Mouse (Mus musculus) forebrain, embryonic 12.5 days (tissue): ENCODE data around the gene Dhh. TPM values are rescaled to one million over a fixed set of nuclear protein-coding genes. Genes with fewer than 3 reads are reported as not detected.
"Not testable (repeated sequence)": the region's sequence is repeated elsewhere in the genome, so short reads cannot be mapped to it uniquely, and the experiment has no call there.

Experiments
- ATAC-seq: fragments of 200-750 bp; cut with Nextera tagmentation; 2 replicates; pipeline ENCODE4 v1.8.0; 2017; ENCODE audit warnings: moderate TSS enrichment; ENCODE audit not compliant: low FRiP score
- H3K27ac ChIP-seq: fragments of 300-500 bp; sonication (generic); 2 replicates; pipeline ENCODE4 v1.5.1; 2016; ENCODE audit warnings: mild to moderate bottlenecking
- H3K27me3 ChIP-seq: fragments of 300-500 bp; sonication (generic); 2 replicates; pipeline ENCODE4 v1.6.1; 2016; ENCODE audit warnings: mild to moderate bottlenecking
- H3K36me3 ChIP-seq: fragments of 300-500 bp; sonication (generic); replicated peaks from 2 replicates; pipeline ENCODE4 v1.6.1; 2016; ENCODE audit warnings: mild to moderate bottlenecking
- H3K4me1 ChIP-seq: fragments of 300-500 bp; sonication (generic); 2 replicates; pipeline ENCODE4 v1.6.1; 2016
- H3K4me2 ChIP-seq: fragments of 300-500 bp; sonication (generic); 2 replicates; pipeline ENCODE4 v1.6.1; 2016; ENCODE audit warnings: mild to moderate bottlenecking, moderate library complexity
- H3K4me3 ChIP-seq: fragments of 300-500 bp; sonication (generic); replicated peaks from 2 replicates; pipeline ENCODE4 v1.5.1; 2016; ENCODE audit warnings: mild to moderate bottlenecking
- H3K9ac ChIP-seq: fragments of 300-500 bp; sonication (generic); 2 replicates; pipeline ENCODE4 v1.6.1; 2016; ENCODE audit warnings: mild to moderate bottlenecking
- H3K9me3 ChIP-seq: fragments of 300-500 bp; sonication (generic); 2 replicates; pipeline ENCODE4 v1.6.1; 2016
- WGBS: fragments of 180-500 bp; shearing (Covaris S2); methylation state at CpG from one replicate; pipeline ENCODE4 v1.1.7; 2016; 5-methylcytosine and 5-hydroxymethylcytosine counted together
- polyA plus RNA-seq: library from polyadenylated mRNA; unstranded; fragments of >200 nt; fragmentation: Nextera tagmentation; extraction: Ambion mirVana; gene quantifications from 2 replicates; pipeline ENCODE4 v1.2.1, GENCODE M21; 2016

Dhh gene
- polyA plus RNA-seq: 0.45 and 0.51 TPM in 2 replicates

DNA sequence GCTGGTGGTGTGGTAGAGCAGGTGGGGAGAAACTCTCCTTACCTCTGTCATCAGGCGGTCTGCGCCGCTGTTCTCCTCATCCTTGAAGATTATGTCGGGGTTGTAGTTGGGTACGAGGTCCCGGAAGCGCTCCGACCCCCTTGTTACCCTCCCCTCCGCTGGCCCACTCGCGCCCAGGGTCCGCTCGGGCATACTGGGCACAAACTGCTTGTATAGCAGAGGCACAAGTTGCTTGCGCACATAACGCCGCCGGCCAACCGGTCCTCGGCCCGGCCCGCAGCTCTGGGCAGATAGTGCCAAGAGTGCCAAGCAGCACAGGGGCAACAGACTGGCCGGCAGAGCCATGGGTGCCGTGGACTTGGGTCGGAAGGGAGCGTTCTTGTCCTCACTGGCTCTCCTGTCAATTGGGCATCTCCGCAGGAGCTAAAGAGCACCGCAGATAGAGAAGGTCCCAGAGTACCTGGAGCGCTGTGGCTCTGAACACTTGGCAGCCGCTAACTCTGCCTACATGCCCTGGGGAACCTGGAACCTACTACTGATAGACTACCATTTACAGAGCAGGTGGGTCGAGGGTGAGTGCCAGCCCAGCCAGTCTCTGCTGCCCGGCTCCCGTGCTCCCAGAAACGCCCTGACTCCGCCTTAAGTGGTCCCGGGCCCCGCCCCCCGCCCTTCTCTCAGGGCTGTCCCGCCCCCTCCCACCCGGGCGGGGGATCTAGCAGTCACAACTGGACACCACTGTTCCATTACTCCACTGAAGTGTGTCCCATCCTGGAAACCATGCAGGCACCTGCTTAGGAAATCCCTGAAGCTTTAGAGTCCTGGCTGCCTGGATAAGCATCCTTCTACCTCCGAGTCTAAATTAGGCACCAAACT lies at the start of gene Dhh:
Gene Dhh, minus strand, starts transcription at position 613 of the 873 bp plus-strand sequence.
- ATAC-seq: peak; percentile 34
- H3K27ac ChIP-seq: no peak within 1 kb of the TSS
- no peaks in the 10 kb centered on the region for H3K9me3 ChIP-seq
- peaks cover 3% of the 10 kb centered on the region; the same call in 1 of the 2 replicates for H3K36me3 ChIP-seq
- H3K27me3 ChIP-seq: peaks cover 76% of the 10 kb centered on the region
- WGBS: 1% methylated on average over 41 of the region's 41 CpGs
- 0 out of 2 replicates have a peak within 1 kb of the TSS, but pooled peaks have one; percentile 9 for H3K9ac ChIP-seq
- H3K4me1 ChIP-seq: peaks cover 44% of the 10 kb centered on the region
- H3K4me2 ChIP-seq: peak within 1 kb of the TSS; percentile 45
- H3K4me3 ChIP-seq: peak within 1 kb of the TSS; percentile 24

DNA sequence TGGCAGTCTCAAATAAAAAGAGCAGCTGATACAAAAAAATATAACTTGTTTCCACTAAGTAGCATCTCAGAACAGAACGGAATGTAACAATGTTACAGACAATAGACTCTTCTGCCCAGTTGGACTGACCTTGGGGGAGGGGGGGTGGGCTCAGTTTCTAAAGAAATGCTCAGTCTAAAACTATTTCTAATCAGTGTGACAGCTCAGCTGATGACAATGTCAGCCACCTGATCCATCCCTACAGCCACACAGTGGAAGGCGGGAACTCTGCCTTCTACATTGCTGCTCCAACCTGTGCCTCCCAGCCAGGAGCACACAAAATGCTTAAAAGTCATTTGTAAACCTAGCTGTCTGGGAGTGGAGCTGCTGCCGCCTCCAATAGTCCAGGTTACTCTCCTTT lies 49.5 kb upstream of the Dhh start:
- Histone ChIP-seq H3K27ac (0 out of 2 replicates have a peak overlapping the region, but pooled peaks have one; percentile 43), H3K4me3 (no peak overlapping the region), H3K4me2 (no peak overlapping the region), H3K36me3 (peaks cover 24% of the 10 kb centered on the region), H3K27me3 (no peaks in the 10 kb centered on the region), H3K9ac (no peak overlapping the region), H3K4me1 (0 out of 2 replicates have a peak, but pooled peaks cover 6% of the 10 kb centered on the region), H3K9me3 (no peaks in the 10 kb centered on the region)
- no peak for ATAC-seq
- WGBS: 45% methylated on average over 3 of the region's 3 CpGs

DNA sequence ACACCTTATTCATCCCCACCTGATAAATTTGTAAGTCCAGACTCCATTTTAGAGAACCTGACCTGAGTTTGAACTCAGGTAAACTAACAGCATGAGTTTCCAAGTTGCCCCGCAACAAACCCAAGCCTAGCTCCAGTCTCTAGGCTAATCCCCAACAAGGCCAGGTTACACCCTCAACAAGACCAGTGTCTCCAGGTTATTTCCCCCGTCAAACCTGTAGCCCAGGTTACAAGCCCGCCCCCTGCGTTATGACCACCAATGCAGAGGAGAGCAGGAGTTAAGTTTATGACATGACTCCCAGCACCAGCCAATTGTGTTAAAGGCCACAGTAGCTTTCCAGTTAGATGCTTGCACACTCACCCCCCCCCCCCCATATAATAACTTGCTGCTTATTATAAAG lies 44.8 kb upstream of the Dhh start:
- 75% methylated on average over 4 of the region's 4 CpGs for WGBS

DNA sequence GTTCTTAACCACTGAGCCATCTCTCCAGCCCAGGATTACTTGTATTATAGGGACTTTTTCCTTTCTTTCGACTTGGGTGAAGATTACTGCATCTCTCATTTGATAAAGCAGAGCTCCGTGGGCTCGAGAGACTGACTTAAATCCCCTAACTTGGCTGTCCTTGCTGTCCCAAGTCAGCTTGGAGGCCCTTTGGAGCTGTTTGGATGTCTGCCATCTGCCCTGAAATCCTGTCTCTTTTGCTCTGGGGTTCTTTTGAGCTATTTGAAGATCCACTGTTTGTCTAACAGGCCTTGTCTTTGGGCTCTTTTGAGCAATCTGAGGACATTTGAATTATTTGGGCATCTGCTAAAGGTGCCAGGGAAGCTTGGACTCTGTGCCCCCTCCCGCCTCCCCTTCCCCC lies 43.7 kb upstream of the Dhh start:
- WGBS: 91% methylated on average over 4 of the region's 4 CpGs
- Histone ChIP-seq H3K9me3 (no peaks in the 10 kb centered on the region), H3K4me3 (no peak overlapping the region), H3K36me3 (peaks cover 7% of the 10 kb centered on the region; the same call in 1 of the 2 replicates), H3K9ac (no peak overlapping the region), H3K27me3 (no peaks in the 10 kb centered on the region), H3K27ac (no peak overlapping the region), H3K4me2 (no peak overlapping the region), H3K4me1 (peaks cover 4% of the 10 kb centered on the region; the same call in 1 of the 2 replicates)
- no peak for ATAC-seq

More for the DNA sequence above, 44.8 kb upstream of the Dhh start:
- Histone ChIP-seq H3K4me3 (no peak overlapping the region), H3K9me3 (no peaks in the 10 kb centered on the region), H3K36me3 (peaks cover 8% of the 10 kb centered on the region; the same call in 1 of the 2 replicates), H3K4me1 (peaks cover 8% of the 10 kb centered on the region; the same call in 1 of the 2 replicates), H3K4me2 (no peak overlapping the region), H3K27me3 (no peaks in the 10 kb centered on the region), H3K27ac (no peak overlapping the region), H3K9ac (no peak overlapping the region)
- no peak for ATAC-seq

DNA sequence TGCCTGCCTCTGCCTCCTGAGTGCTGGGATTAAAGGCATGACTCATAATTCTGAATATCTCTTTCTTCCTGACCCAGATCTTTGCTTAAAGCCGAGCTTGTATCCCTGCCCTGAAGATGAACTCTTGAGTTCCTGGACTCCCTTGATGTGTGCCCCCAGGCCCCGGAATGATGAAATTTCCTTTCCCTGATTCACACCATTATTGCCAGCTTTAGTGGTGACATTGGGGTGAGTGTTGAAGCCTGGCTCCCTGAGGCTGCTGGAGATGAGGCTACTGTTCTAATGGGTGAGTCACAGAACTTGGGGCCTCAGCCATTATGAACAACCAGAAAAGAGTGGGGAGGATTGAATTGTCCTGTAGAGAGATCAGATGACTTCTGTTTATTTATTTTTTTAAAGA lies 43.2 kb upstream of the Dhh start:
- ATAC-seq: no peak
- Histone ChIP-seq H3K9me3 (no peaks in the 10 kb centered on the region), H3K27ac (no peak overlapping the region), H3K36me3 (peaks cover 5% of the 10 kb centered on the region; the same call in 1 of the 2 replicates), H3K4me1 (peaks cover 4% of the 10 kb centered on the region; the same call in 1 of the 2 replicates), H3K27me3 (no peaks in the 10 kb centered on the region), H3K4me2 (no peak overlapping the region), H3K4me3 (no peak overlapping the region), H3K9ac (no peak overlapping the region)
- WGBS: 85% methylated on average over 2 of the region's 2 CpGs

DNA sequence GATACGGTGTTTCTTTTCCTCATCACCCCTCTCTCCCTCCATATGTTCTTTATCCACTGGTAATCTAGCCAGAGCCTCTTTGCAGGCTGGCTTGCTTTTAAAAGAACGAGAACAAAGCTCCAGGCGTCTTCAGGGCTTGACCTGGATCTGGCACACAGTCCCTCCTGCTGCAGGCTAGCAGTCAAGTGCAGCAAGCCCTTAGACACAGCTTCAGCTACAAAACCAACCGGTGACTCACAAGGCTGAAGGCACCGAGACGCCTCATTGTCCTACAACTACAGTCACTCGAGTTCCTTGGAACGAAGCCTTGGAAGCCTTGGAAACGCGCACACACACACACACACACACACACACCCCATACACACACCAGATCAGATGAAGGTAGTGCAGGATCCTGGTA lies 42.5 kb upstream of the Dhh start:
- H3K27ac ChIP-seq: 0 out of 2 replicates have a peak overlapping the region, but pooled peaks have one; percentile 31
- WGBS: 65% methylated on average over 10 of the region's 10 CpGs

DNA sequence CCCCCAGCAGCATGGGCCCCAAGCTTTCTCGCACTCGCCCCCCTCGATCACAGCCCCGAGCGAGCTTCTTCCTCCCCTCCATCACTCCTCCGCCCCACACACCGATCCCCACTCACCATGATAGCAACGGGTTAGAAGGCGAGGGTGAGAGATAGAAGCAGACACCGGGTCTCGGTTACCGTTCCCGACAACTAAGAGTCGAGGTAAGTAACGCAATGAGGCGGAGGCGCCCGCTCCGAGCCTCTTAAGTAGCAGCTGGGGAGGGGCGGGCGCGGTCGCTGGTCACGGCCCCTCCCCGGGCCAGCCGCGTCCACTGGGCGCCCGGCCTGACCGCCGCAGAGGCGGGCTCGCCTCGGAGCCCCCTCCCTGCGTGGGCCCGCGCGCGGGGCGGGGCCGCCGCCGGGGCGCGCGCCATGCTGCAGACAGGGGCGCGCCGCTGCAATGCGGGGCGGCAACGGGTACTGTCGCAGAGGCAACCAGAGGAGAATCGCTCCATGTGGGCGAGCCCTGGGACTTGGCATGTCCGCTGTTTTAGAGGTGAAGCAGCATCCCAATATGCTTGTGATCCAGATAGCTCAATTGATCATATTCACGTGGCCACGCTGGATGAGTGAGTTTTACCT lies 36.0 kb upstream of the Dhh start, which contains the start of gene Tuba1b:
Gene Tuba1b, minus strand, starts transcription at position 349 of the 623 bp plus-strand sequence.
- Histone ChIP-seq H3K9me3 (no peaks in the 10 kb centered on the region), H3K4me2 (peak within 1 kb of the TSS; percentile 93), H3K27me3 (no peaks in the 10 kb centered on the region), H3K4me3 (peak within 1 kb of the TSS; percentile 83), H3K27ac (peak within 1 kb of the TSS; percentile 99), H3K36me3 (peaks cover 11% of the 10 kb centered on the region), H3K4me1 (peaks cover 27% of the 10 kb centered on the region), H3K9ac (peak within 1 kb of the TSS; percentile 94)
- ATAC-seq: peak; percentile 95
- under 1% methylated on average over 57 of the region's 58 CpGs for WGBS

More for the DNA sequence above, 42.5 kb upstream of the Dhh start:
- no peak for ATAC-seq
- Histone ChIP-seq H3K4me3 (no peak overlapping the region), H3K9me3 (no peaks in the 10 kb centered on the region), H3K9ac (no peak overlapping the region), H3K4me2 (no peak overlapping the region), H3K36me3 (peaks cover 5% of the 10 kb centered on the region; the same call in 1 of the 2 replicates), H3K27me3 (no peaks in the 10 kb centered on the region), H3K4me1 (peaks cover 8% of the 10 kb centered on the region)

DNA sequence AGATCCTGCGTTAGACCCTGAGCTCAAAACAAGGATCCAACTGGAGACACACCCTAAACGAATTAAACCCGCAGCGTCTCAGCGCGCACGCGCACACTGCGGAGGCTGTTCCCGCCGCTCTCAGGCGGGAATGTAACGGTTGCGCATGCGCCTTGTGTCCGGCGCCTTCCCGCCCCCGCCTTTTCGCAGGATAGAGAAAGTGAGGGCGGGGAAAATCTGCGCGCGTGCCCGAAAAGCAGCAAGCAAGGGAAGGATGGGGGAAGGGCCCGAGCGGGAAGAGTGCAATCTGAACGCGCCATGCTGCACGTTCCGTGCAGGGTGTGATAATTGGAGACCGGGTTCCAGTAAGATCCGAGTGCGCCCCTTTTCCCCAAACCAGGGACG lies 35.5 kb upstream of the Dhh start:
- peak overlapping the region; percentile 94 for H3K9ac ChIP-seq
- peak overlapping the region; percentile 83 for H3K4me3 ChIP-seq
- H3K4me2 ChIP-seq: peak overlapping the region; percentile 93
- no peaks in the 10 kb centered on the region for H3K27me3 ChIP-seq
- ATAC-seq: peak; percentile 84
- peaks cover 31% of the 10 kb centered on the region for H3K4me1 ChIP-seq
- peaks cover 11% of the 10 kb centered on the region for H3K36me3 ChIP-seq
- no peaks in the 10 kb centered on the region for H3K9me3 ChIP-seq
- H3K27ac ChIP-seq: peak overlapping the region; percentile 99
- under 1% methylated on average over 35 of the region's 35 CpGs for WGBS

DNA sequence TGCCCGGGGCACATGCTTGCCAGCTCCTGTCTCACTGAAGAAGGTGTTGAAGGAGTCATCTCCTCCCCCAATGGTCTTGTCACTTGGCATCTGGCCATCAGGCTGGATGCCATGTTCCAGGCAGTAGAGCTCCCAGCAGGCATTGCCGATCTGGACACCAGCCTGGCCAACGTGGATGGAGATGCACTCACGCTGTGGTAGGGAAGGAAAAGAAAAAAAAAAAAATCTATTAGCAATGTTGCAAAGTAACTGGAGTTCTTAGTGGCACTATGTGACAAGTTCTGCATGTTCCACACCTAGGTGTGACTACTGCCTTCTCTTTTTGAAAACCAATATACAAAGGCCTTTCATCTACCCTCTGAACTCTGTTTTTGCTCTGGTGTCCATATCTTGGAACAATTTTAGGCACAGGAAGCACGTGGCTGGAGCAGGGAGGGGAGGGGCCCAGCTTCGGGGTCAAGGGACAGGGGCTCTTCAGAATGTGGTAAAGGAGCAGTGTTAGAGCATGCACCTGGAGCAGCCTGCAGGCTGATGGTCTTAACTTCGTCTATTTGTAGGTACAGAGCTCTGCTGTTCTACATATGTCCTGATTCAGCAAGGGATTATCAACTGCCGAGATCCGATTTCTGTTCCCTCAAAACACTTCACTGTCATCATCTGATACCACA lies 34.8 kb upstream of the Dhh start:
- ATAC-seq, H3K9me3 ChIP-seq, H3K27me3 ChIP-seq: not testable (repeated sequence)
- Histone ChIP-seq H3K9ac (peak overlapping the region; percentile 94), H3K27ac (peak overlapping the region; percentile 99), H3K4me1 (peaks cover 35% of the 10 kb centered on the region), H3K36me3 (peaks cover 11% of the 10 kb centered on the region), H3K4me2 (peak overlapping the region; percentile 93), H3K4me3 (peak overlapping the region; percentile 83)
- 23% methylated on average over 8 of the region's 9 CpGs for WGBS

DNA sequence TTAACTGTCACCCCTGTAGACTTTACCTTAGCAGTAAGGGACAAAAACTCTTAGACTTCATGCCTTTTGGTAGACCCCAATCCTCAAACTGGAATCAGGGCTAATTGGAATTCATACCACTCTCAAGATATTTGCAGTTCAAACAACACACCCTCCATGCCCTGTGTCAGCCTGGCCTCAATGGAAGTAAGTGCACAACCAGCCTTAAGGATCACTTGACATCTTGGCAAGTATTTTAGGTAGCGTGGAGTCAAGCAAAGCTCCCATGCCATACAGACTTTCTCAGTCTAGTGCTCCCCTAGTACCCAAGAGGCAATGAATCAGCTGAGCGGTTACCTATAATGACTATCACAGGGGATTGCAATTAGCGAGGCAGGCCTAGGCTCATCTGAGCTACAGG lies 32.7 kb upstream of the Dhh start:
- Histone ChIP-seq H3K4me1 (peaks cover 33% of the 10 kb centered on the region), H3K9ac (no peak overlapping the region), H3K27me3 (no peaks in the 10 kb centered on the region), H3K27ac (0 out of 2 replicates have a peak overlapping the region, but pooled peaks have one; percentile 13), H3K4me2 (peak overlapping the region; percentile 31; the same call in 1 of the 2 replicates), H3K36me3 (peaks cover 15% of the 10 kb centered on the region), H3K9me3 (no peaks in the 10 kb centered on the region), H3K4me3 (no peak overlapping the region)
- ATAC-seq: no peak
- WGBS: 76% methylated on average over 3 of the region's 3 CpGs

DNA sequence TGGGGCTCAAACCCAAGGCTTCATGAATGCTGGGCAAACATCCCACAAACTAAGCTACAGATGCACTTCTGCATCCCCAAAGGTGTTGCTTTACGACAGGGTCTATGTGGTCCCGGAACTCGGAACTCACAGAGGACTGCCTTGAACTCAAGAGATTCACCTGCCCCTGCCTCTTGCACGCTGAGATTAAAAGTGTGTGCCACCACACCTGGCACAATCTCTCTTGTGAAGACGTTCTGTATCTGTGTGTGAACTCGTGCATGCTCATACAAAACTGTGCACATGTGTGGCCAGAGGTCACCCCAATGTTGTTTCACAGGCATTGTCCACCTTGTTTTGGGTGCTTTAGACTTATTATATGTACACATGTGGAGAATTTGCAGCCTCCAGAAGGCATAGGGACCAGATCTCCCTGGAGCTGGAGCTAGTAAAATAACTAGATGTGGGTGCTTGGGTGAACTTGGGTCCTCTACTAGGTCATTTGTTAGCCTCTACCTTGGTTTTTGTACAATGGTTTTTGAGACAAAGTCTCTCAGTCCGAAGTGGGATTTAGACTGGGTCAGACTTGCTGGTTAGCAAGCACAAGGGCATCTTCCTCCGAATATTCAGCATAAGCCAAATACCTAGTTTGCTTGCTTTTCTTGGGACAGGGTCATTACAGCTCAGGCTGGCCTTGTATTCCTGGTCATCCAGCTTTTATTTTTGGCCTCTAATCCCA lies 31.8 kb upstream of the Dhh start:
- 0 out of 2 replicates have a peak overlapping the region, but pooled peaks have one; percentile 46 for H3K27ac ChIP-seq
- H3K27me3 ChIP-seq: no peaks in the 10 kb centered on the region
- 57% methylated on average over 8 of the region's 8 CpGs for WGBS
- no peak overlapping the region for H3K4me3 ChIP-seq
- no peak overlapping the region for H3K9ac ChIP-seq
- H3K9me3 ChIP-seq: no peaks in the 10 kb centered on the region
- H3K4me1 ChIP-seq: peaks cover 25% of the 10 kb centered on the region
- H3K36me3 ChIP-seq: peaks cover 15% of the 10 kb centered on the region
- no peak for ATAC-seq
- H3K4me2 ChIP-seq: no peak overlapping the region
